Mouse (Mus musculus) forebrain, embryonic 11.5 days (tissue): ENCODE results near the gene Gins2. TPM values are rescaled to one million over a fixed set of nuclear protein-coding genes. Genes with fewer than 3 reads are reported as not detected.

Experiments
- ATAC-seq: fragments of 200-750 bp; cut with Nextera tagmentation; replicated peaks from 2 replicates; pipeline ENCODE4 v1.8.0; 2017; ENCODE audit warnings: moderate TSS enrichment; ENCODE audit not compliant: low FRiP score
- DNase-seq: peaks from one replicate; pipeline ENCODE4 v3.0.0-alpha.2; 2017; ENCODE audit warnings: low spot score
- H3K27ac ChIP-seq: fragments of 300-500 bp; sonication (generic); 2 replicates; pipeline ENCODE4 v1.5.1; 2014; ENCODE audit warnings: low read depth, low read length
- H3K27me3 ChIP-seq: fragments of 300-500 bp; sonication (generic); 2 replicates; pipeline ENCODE4 v1.6.1; 2014; ENCODE audit warnings: mild to moderate bottlenecking, low read length, mixed read lengths; ENCODE audit not compliant: control insufficient read depth, insufficient read depth
- H3K36me3 ChIP-seq: fragments of 300-500 bp; sonication (generic); 2 replicates; pipeline ENCODE4 v1.6.1; 2014; ENCODE audit warnings: mild to moderate bottlenecking, low read length, moderate library complexity, mixed read lengths; ENCODE audit not compliant: control insufficient read depth, insufficient read depth
- H3K4me1 ChIP-seq: fragments of 300-500 bp; sonication (generic); replicated peaks from 2 replicates; pipeline ENCODE4 v1.6.1; 2014; ENCODE audit warnings: low read length, mixed read lengths; ENCODE audit not compliant: control insufficient read depth, insufficient read depth
- H3K4me2 ChIP-seq: fragments of 300-500 bp; sonication (generic); 2 replicates; pipeline ENCODE4 v1.6.1; 2014; ENCODE audit warnings: low read depth, mild to moderate bottlenecking, low read length, moderate library complexity, mixed read lengths; ENCODE audit not compliant: severe bottlenecking
- H3K4me3 ChIP-seq: fragments of 300-500 bp; sonication (generic); 2 replicates; pipeline ENCODE4 v1.5.1; 2014; ENCODE audit warnings: low read depth, low read length
- H3K9ac ChIP-seq: fragments of 300-500 bp; sonication (generic); 2 replicates; pipeline ENCODE4 v1.6.1; 2014; ENCODE audit warnings: low read length
- H3K9me3 ChIP-seq: fragments of 300-500 bp; sonication (generic); 2 replicates; pipeline ENCODE4 v1.6.1; 2016; ENCODE audit warnings: low read length, mixed read lengths; ENCODE audit not compliant: control insufficient read depth
- WGBS: fragments of 180-500 bp; shearing (Covaris S2); extraction: QIAGEN DNeasy Blood & Tissue Kit; methylation state at CpG from one replicate; pipeline ENCODE4 v1.1.7; 2014; 5-methylcytosine and 5-hydroxymethylcytosine counted together
- polyA plus RNA-seq: library from polyadenylated mRNA; unstranded; fragments of >200 nt; fragmentation: Nextera tagmentation; extraction: Ambion mirVana; gene quantifications from 2 replicates; pipeline ENCODE4 v1.2.1, GENCODE M21; 2014

The Gins2 gene
- polyA plus RNA-seq, 1 experiment from 2014 or later = 105 TPM

- WGBS = 16% methylated on average over 13 of the region's 13 CpGs
- H3K4me1 ChIP-seq = peaks cover 54% of the 10 kb centered on the region
- no peaks in the 10 kb centered on the region for H3K27me3 ChIP-seq
- ATAC-seq (no peak), DNase-seq (peak; percentile 54)
- H3K4me3 ChIP-seq = no peak overlapping the region
- 0 out of 2 replicates have a peak overlapping the region, but pooled peaks have one; percentile 8 for H3K4me2 ChIP-seq
- H3K36me3 ChIP-seq = no peaks in the 10 kb centered on the region
- peak overlapping the region; percentile 16; the same call in 1 of the 2 replicates for H3K9ac ChIP-seq
- H3K27ac ChIP-seq = no peak overlapping the region
- no peaks in the 10 kb centered on the region for H3K9me3 ChIP-seq
These were observed 46.1 kb downstream of the Gins2 start for GRCm38 (mm10) chr8:120542995-120543394.

DNA sequence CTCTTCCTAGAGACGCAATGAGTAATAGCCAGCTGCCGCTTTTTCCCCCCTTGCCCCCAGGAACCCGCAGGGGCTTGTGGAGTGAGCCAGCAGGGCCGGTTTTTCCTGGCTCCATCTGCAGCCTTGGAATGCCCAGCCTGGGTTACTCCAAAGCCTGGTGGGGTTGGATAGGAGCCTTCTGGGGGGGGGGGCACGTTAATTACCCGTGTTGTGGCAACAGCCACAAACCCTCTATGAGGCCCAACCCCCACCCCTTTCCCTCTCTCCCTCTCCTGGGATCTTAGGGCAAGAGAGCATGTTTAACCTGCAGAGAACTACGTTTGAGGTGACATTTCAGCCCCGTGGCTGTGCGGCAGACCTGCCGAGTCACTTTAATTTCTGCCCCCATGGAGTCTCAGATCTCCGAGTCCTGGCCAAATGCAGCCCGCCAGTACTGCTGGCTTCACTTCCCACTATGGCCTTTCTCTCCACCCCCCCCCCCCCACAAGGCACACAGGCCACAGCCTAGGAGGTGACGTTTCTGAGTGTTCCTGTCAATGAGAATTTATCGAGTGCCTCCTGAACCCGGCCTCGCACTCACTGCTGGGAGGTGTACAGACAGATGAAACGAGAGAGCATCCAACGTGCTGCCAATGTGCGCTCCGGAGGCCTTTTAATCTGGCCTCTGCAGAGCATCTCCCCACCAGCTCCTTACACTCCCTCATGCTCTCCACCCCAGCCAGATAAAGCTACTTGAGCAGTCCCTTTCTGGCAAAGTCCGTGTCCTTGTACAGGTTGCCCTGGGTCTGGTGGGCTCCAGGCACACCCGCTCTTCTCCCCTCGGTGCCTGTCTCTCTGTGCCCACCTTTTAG is 49.1 kb downstream of the Gins2 start:
- ATAC-seq = no peak
- Histone ChIP-seq H3K27me3 (no peaks in the 10 kb centered on the region), H3K4me3 (peak overlapping the region; percentile 61)

DNA sequence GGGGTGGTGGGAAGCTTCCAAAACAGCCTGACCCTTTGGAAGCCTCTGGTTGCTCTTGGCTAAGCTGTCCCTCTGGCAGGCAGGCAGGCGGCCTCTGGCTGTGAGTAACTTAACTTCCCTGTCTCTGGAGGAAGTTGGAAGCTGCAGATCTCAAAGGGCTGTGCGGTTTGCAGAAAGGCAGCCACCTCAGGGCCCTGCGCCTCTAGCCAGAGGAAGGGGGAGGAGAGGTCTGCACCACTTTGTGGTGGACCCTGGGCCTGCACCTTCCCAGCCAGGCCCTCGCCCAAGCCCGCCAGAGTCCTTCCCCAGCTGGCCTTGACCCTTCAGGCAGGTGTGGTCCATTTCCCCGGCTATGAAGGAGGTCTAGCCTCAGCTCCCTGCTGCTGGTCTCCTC is 49.7 kb downstream of the Gins2 start:
- no peaks in the 10 kb centered on the region for H3K36me3 ChIP-seq
- H3K4me1 ChIP-seq = peaks cover 61% of the 10 kb centered on the region
- H3K9me3 ChIP-seq = no peaks in the 10 kb centered on the region
- peak overlapping the region; percentile 61 for H3K4me3 ChIP-seq
- peak overlapping the region; percentile 97 for H3K4me2 ChIP-seq
- no peaks in the 10 kb centered on the region for H3K27me3 ChIP-seq
- H3K27ac ChIP-seq = peak overlapping the region; percentile 98; the same call in 1 of the 2 replicates
- WGBS = 24% methylated on average over 6 of the region's 6 CpGs
- ATAC-seq (no peak), DNase-seq (peak; percentile 63)
- peak overlapping the region; percentile 82 for H3K9ac ChIP-seq

More for the DNA sequence above, 49.1 kb downstream of the Gins2 start:
- H3K4me2 ChIP-seq = peak overlapping the region; percentile 97
- no peaks in the 10 kb centered on the region for H3K36me3 ChIP-seq
- peaks cover 55% of the 10 kb centered on the region for H3K4me1 ChIP-seq
- DNase-seq = peak; percentile 55
- H3K9me3 ChIP-seq = no peaks in the 10 kb centered on the region
- H3K9ac ChIP-seq = peak overlapping the region; percentile 33
- WGBS = 26% methylated on average over 23 of the region's 23 CpGs
- peak overlapping the region; percentile 98; the same call in 1 of the 2 replicates for H3K27ac ChIP-seq

- ATAC-seq = peak; percentile 14
- peak overlapping the region; percentile 82 for H3K9ac ChIP-seq
- H3K4me2 ChIP-seq = peak overlapping the region; percentile 97
- WGBS = under 1% methylated on average over 37 of the region's 37 CpGs
- no peaks in the 10 kb centered on the region for H3K9me3 ChIP-seq
- peak overlapping the region; percentile 61 for H3K4me3 ChIP-seq
- H3K4me1 ChIP-seq = peaks cover 68% of the 10 kb centered on the region
- peak overlapping the region; percentile 98 for H3K27ac ChIP-seq
- H3K36me3 ChIP-seq = no peaks in the 10 kb centered on the region
- peak; percentile 90 for DNase-seq
- H3K27me3 ChIP-seq = no peaks in the 10 kb centered on the region
These were observed 50.5 kb downstream of the Gins2 start for GRCm38 (mm10) chr8:120538397-120539240.

DNA sequence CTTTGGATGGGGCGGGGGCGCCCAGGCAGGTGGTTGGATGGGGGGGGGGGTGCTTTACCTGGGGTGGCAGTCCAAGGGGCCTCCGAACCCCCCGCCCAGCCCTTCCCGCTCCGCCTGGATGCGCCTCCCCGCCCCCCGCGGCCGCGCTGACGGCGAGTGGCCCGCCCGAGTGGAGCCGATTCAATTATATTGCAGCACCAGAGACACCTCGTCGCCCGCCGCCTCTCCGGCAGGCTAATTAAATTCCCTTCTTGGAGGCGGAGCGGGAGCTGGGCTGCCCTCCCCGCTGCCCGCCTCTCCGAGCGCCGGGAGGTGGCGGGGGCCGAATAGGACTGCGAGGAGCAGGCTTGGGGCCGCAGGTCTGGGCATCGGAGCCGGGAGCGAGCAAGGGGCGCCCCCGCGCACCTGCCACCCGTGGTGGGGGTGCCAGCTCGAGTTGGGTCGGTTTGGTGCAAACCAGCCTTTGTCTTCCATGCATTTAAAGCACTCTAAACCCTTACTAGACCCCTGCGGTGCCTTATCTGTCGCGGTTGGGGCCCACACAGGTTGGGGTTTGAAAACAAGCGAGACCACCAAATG is 51.2 kb downstream of the Gins2 start:
- H3K9me3 ChIP-seq = no peaks in the 10 kb centered on the region
- peak overlapping the region; percentile 97 for H3K4me2 ChIP-seq
- ATAC-seq = peak; percentile 39
- peak overlapping the region; percentile 82 for H3K9ac ChIP-seq
- H3K27me3 ChIP-seq = no peaks in the 10 kb centered on the region
- peak overlapping the region; percentile 61 for H3K4me3 ChIP-seq
- no peaks in the 10 kb centered on the region for H3K36me3 ChIP-seq
- H3K4me1 ChIP-seq = peaks cover 72% of the 10 kb centered on the region
- H3K27ac ChIP-seq = peak overlapping the region; percentile 98
- peak; percentile 92 for DNase-seq
- under 1% methylated on average over 45 of the region's 46 CpGs for WGBS

DNA sequence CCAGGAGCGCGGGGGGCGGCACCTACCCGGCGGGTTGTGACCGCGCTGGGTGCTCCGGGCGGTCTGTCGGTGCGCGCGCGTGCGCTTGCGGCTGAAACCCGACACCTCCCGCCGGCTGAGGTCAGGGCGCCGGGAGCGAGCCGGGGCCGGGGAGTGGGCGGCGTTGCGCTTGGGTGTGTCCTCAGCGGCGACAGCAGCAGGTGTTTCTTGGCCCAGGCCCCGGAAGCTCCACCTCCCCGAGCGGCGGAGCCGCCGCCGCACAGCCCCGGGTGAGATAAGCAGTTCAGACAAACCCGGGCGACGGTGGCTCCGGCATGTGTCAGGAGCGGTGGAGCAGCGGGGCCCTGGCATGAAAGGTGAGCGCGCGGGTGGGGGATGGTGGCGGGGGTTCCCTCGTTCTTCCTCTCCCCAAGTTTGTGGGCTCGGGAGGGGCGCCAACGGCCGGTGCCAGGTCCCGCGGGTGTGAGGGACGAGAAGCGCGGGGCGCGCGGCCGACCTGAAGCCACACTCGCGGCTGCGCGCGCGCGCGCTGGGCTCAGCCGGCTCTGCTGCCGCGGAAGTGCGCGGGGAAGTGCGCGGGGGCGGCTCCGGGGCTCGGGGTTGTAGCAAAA is 51.8 kb downstream of the Gins2 start:
- Histone ChIP-seq H3K4me3 (peak overlapping the region; percentile 61), H3K36me3 (no peaks in the 10 kb centered on the region), H3K27me3 (no peaks in the 10 kb centered on the region), H3K9ac (peak overlapping the region; percentile 82), H3K27ac (peak overlapping the region; percentile 98), H3K4me2 (peak overlapping the region; percentile 97), H3K4me1 (peaks cover 73% of the 10 kb centered on the region), H3K9me3 (no peaks in the 10 kb centered on the region)
- ATAC-seq (peak; percentile 42), DNase-seq (peak; percentile 92)
- under 1% methylated on average over 70 of the region's 79 CpGs for WGBS

DNA sequence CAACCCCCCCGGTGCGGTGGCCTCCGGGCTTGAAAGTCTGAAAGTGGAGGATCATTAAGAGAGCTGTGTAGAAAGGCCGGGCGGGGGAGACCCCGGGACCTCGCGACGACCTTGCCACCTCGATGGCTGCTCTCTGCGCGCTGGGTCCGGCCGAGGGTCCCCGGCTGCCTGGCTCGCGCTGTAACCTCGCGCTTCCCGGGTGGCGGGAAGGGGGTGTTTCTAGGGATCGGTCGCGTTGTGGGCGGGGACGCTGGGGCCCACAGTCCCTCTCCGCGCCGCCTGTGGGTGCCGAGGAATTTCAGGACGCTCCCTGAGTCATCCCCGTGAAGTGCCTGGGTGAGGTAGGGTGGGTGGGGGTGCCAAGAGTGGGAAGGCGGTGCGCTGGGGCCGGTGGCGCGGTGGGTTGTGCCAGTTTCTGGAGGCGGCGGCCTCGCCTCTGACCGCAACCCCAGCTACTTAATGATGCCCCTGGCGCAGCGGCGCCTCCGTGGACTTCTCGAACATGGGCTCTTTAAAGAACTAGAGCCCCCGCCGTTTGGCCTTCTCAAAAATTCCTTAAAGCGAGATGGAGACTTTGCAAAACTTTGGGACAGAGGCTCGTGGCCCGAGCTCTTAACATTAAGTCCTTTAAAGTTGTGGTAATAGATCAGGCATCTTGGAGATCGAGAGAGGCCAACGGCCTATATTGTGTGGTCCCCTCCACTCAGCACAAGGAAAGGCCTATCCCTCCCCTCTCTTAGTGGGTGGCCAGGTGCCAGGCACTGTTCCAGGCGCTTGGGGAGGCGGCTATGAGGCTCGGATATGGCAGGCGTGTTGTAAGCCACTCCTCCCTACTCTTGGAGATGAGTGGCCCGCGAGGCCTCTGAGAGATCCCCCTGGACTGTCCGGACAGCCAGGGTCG is 52.5 kb downstream of the Gins2 start:
- ATAC-seq = peak; percentile 28
- peak; percentile 73 for DNase-seq
- peaks cover 78% of the 10 kb centered on the region for H3K4me1 ChIP-seq

More for the DNA sequence above, 52.5 kb downstream of the Gins2 start:
- H3K27ac ChIP-seq = peak overlapping the region; percentile 98
- H3K4me3 ChIP-seq = peak overlapping the region; percentile 61
- no peaks in the 10 kb centered on the region for H3K36me3 ChIP-seq
- H3K4me2 ChIP-seq = peak overlapping the region; percentile 97
- H3K27me3 ChIP-seq = no peaks in the 10 kb centered on the region
- WGBS = under 1% methylated on average over 61 of the region's 61 CpGs
- no peaks in the 10 kb centered on the region for H3K9me3 ChIP-seq
- H3K9ac ChIP-seq = peak overlapping the region; percentile 82
